Mouse (Mus musculus) thymus, postnatal 10 days (tissue): ENCODE data around the gene Pabpn1.

Experiments used
- DNase-seq, 2 experiments: peaks; one replicate each; pipeline ENCODE4 v3.0.0; 2021; ENCODE audit warnings: low spot score in 2 of 2

The Pabpn1 gene

DNA sequence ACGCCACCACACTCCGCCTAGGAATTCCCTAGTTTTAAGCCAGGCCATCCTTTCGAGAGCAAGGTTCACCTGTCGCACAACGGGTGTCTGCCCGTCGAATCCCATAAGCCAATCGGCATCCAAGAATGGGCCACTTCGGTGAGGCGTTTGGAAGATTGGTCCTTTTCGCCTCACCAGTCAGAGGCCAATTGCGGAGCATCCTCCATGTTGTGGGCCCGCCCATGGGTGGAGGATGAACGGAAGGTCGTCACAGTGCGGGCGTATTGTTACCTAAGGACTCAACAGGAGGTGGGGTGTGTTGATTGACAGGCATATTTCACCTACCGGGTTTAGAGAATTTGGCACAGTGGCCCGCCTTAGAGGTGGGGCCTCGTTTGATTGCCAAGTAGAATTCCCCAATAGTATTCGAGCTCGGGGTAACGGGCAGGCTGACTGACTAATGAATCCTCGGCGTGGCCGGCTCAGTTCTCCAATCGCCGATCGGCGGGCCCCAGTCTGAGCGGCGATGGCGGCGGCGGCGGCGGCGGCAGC, 1.4 kb downstream of the Pabpn1 start:
- peak; percentile 95 to 97 for DNase-seq

DNA sequence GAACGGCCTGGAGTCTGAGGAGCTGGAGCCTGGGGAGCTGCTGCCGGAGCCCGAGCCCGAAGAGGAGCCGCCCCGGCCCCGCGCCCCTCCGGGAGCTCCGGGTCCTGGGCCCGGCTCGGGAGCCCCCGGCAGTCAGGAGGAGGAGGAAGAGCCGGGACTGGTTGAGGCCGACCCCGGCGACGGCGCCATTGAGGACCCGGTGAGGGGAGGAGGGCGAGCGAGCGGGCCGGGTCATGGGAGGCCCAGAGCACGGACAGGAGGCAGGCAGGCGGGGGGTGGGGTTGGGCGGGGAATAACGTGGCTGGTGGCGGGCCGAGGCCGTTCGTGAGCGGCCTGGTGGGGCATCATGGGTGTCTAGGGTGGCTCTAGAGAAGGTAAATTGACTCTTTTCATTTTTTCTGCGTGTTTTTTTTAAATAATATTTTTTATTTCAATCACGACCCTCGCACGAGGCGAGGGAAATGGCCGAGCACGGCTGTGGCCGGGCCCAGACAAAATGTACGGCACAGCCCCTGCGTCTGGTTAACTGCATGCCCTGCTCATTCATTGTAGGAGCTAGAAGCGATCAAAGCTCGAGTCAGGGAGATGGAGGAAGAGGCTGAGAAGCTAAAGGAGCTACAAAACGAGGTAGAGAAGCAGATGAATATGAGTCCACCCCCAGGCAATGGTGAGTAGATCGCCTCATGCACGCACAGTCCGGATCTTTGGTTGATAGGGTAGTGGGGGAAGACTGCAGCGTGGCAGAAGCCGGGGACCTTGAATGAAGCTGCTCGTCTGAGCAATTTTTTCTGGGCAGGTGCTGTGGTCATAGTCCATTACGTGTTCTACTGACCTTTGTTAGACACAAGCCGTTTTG, 2.2 kb downstream of the Pabpn1 start:
- peak in 1 of 2 experiments; percentile 52 for DNase-seq

DNA sequence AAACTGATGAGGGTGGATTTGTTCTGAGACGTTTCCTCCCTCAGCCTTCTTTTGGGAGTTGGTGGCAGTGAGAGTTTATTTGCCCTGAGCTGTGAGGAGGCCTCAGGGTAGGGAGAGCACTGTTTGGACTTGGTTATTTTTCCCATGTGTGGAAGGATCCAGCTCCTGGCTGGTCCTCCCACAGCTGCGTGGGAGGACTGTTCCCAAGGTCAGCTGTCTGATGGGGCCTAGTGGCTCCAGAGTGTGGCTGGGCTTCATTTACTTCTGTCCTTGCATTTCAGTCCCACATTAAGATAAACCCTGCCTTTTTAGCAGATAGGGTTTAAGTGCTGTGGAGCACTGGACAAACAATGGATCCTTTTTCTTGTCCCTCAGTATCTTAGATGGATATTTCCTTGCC, 5.1 kb downstream of the Pabpn1 start:
- DNase-seq = no peak

DNA sequence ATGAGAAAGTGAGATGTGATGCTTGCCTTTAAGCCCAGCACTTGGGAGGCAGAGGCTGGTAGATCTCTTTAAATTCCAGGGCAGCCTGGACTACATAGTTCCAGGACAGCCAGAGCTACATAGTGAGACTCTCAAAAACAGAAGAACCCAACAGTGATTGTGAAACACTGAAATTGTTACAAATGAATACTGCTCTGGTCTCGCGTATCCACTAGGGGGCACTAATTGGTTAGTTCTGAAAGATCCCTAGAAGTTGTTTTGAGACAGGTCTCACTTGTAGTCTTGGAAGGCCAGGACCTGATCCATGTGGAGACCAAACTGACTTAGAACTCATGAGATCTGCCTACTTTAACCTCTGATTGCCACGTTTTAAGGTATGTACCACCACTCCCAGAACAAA, 8.1 kb downstream of the Pabpn1 start:
- peak in 1 of 2 experiments; percentile 71 for DNase-seq

DNA sequence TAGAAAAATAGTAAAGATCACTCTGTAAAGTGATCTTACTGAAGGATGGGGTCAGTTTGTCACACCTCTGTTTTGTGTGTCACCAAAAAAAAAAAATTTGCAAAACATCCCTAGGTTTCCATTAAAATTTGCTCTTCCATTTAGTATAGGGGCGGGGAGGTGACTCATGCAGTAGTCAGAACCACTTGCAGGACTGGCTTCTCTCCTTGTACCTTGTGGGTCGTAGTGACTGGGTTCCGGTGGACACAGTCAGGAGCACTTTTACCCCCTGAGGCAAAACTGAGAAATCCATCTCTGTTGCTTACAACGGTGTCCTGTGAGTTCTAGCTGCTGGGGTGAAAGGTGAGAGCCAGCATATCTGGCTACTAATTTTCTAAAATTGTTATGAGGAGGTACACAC, 11.3 kb downstream of the Pabpn1 start:
- no peak for DNase-seq

DNA sequence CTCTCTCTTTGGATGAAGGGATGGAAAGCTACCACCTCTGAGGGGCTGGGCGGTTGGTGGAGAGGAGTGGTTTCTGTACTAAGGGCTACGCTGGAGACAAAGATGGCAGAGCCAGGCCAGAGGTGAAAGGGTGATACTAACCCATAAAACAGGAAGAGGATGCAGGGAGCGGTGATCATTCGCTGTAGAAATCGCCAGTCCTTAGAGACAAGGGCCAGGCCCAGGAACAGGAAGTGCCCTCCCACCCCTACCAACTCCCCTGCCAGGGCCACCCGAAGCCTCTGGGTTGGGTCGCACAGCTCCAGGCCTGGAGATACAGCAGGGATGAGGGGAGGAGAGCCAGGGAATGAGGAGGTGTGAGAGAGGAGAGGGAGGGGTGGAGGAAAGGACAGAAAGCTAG, 16.4 kb downstream of the Pabpn1 start:
- no peak for DNase-seq

DNA sequence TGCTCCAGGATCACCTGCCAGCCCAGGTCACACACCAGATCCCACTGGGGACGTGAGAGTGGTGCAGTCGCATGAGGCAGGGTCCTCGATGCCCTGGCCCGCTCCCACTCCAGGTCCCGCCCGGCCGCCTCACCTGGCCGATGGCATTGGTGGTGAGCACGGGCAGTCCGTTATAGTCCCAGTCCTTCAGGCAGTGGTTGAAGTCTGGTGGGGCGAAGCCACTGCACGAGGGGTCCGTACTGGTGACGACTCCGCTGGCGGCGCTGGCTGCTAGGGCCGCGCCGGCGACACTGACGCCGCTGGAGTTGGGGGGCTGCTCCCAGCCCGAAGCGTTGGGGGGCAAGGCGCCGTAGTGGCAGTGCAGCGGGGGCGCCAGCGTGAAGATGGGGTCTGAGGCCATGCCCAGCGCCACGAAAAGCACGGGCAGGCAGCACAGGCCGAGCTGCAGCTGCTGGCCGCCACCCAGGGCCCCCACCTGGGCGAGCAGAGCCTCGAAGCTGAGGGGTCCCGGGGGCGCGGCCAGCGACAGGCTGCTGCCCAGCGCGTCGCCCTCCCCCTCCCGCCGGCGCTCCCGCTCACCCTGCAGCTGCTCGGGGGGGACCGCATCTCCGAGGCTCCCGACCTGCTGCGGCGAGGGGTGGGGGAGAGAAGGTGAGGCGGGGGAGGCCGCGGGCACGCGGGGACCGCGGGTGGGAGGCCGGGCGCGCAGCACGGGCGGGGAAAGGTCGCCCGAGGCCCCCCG, 20.0 kb downstream of the Pabpn1 start:
- DNase-seq = no peak

DNA sequence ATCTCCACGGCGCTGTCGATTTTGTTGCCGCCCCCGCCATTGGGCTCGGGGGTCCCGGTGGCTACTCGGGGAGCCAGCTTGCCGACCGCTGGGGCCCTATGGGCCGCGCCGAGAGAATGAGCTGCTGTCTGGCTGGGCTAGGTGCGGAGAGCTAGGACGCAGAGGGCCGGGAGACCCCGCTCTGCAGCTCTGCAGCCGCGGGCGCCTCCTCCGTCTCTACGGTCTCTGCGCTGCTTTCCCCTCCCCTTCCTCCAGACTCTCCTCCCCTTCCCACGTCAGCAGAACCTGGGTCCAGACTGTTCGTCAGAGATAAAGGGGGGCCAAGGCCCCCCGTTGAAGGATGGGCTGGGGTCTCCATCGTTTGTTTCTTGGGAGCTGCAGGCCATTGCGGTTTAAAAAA, 20.6 kb downstream of the Pabpn1 start, which contains the start of gene Slc22a17:
TSS of gene Slc22a17 (minus strand) at position 247 of the 400 bp plus-strand sequence.
- peak in 1 of 2 experiments; percentile 30 for DNase-seq

DNA sequence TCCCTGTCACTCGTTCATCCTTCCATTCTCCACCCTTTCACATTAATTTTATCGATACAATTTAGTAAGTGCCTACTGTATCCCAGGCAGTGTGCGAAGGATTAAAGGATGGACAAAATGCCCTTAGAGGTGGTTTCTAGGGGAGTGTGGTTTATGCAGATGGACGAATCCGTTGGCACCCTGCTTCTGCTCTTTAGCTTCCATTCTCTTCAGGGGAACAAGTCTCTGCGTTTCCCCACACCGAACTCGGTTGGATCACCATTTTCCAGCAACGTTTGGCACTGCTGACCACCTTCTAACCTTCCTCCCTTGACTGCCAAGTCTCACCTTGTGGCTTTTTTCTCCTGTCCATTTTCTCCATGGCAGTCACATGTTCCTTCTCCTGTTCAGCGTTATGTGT, 21.0 kb downstream of the Pabpn1 start:
- DNase-seq = no peak

DNA sequence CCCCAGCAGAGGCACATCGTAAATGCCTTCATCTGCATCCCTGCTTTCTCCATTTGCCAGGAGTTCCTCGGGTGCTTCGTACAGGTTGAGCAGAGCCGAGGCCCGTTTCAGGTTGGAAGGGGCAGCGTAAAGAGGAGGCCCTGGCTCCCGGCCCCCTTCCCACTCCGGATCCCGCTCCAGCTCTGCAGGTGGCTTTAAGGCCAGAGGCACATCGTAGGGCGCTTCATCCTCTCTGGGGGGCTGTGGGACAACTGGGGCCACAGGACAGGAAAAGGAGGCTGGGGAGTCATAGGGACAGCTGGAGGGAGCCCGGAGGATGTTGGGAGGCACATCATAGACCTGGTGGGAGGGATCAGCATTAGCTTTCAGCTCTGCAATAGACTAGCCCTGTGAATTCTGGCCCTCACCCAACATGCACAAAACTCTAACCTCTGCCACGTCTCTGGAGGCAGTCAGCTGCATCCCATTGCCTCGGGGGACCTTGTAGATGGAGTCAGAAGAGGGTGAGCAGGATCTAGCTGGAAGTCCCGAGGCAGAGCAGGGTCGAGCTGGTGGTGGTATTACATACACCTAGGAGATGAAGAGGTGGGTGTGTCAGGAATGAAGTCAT, 27.9 kb downstream of the Pabpn1 start:
- DNase-seq = no peak

DNA sequence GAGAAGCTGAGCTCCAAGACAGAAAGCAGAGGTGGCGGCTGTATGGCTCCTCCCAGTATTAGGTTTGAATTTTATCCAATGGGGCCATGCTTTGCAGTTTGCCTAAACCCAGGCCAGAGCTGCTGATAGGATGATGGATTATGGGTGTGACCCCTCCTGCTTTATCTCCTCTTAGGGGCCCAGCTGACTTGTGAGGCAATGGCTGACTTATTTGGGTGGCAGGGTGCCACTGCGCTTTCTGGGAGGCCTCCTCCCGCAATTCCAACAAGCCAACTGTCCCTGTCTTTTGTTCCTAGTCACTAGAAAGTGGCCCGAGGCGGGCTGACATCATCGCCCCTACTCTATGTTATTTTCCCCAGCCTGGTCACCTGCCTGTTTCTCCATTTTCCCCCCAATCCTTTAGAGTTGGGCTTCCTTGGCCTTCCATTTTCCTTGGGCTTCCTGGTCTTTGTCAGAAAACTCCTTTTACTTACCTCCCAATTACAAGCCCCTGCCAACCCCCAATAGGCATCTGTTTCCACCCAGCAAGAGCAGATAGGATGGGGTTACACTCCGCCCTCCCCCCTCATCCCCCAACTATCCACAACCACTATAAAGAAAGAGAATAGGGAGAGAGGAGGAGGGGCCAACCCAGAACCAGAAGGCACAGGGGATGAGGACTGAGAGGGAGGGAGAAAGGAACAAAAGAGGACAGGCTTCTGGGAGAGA, 32.5 kb downstream of the Pabpn1 start:
- DNase-seq = no peak

DNA sequence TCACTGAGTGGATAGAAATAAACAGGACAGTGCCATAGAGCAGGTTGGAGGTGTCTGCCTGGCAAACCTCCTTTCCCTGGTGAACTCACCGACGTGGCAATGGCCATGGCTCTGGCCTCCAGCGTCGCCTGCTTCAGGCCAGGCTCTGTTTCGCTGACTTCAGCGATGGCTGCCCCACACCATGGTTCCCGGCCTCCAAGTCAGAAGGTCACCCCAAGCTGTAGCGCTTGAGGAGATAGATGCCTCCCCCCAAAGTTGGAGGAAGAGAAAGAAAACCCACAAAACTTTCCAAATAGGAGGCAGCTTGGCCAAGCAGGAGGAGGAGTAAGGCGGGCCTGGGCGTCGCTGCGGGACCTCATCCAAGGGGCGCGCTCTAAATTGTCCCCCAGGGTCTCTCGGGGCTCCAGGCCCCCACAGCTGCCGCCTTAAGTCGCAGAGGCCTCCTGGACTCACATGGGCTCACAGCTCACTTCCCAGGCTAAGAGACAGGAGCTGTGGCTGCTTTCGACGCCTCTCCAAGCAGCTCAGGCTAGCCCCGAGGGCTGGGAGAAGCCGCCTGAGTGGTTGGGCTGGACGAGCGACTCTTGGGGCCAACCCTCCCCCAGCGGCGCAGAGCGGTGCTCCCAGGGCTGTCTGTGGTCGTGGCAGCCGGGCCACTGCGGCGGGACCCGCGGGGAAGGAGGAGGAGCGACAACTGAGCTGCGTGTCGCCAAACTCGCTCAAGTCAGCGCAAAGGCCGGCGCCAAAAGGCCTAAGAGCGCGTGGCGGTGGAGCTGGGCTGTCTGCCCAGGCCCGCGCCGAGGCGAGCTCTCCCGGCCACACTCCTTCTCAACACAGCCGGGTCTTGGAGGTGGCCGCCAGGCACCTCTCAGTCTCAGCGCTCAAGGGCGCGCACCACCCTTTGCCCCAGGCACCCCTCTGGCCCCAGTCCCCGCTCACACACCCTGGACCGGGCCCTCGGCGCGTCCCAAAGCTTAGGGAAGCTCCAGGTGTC, 33.3 kb downstream of the Pabpn1 start, which contains the start of gene Efs:
TSS of gene Efs (minus strand) at position 778 of the 994 bp plus-strand sequence.
- DNase-seq = peak in 1 of 2 experiments; percentile 12

DNA sequence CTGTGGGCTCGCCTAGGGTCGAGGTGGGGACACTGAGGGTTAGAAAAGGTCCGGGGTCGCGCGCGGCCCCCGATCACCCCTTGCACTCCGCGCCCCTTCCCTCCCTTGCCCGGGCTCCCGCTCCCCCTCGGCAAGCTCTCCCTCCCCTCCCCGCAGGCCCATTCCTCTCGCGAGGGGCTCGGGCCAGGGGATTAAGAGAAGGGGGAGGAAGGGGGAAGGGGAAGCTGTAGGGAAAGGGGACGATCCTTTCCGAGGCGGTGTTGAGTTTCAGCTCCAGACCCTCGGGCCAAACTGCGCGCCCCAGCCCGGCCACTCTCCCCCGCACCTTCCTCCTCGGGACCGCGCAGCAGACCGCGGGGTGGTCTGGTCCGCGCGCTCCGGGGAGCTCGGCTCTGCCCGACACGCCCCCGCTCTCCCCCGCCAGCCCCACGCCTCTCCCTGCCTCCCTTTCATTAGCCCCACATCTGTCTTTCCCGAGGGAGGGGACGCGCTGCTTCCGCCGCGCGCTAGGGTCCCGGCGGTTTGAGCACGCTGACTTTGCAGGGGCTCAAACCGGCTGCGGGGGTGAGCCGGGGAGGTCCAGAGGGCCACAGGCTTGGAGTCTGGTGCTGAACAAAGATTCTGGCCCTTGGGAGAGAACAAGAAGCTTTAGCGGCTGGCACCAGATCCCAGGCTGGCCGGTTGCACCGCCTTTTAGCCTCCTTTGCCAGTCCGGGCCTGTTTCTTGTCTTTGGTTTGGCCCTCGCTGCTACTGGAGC, 34.3 kb downstream of the Pabpn1 start:
- no peak for DNase-seq

DNA sequence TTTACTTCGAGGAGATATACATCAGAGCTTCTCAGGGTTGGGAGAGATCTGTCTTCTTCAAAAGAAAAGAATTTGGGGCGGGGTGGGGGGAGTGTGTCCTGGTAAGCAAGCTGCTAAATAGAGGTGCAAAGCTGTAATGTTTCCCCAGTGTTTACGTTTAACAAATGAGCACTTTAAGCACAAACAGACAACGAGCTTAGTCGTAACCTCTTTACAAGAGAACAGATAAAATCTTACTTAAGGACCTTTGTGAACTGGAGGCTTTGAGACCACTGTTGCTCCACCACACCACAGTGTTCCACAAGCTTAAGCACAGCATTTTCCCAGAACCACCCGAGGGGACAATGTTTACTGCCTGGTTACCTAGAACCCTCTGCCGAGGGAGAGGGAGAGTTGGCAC, 35.0 kb downstream of the Pabpn1 start:
- DNase-seq = no peak

DNA sequence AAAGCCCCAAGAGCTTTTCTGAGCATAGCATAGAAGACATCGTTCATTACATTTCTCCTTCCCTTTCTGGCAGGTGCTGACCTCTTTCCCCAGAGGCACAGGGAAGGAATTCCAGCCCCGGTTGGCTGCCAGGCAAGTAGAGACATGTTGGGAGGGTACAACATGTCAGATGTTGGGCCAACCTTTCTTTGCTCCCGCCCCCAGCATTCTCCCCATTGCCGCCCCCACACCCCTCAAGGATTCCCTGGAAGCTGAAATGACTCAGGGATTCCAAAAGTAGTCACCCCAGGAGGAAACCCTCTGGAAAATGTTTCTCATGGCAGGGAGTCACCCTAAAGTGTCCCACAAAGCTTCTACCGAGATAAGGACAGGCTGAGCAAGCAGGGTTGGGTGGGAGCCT, 37.5 kb downstream of the Pabpn1 start:
- DNase-seq = no peak

DNA sequence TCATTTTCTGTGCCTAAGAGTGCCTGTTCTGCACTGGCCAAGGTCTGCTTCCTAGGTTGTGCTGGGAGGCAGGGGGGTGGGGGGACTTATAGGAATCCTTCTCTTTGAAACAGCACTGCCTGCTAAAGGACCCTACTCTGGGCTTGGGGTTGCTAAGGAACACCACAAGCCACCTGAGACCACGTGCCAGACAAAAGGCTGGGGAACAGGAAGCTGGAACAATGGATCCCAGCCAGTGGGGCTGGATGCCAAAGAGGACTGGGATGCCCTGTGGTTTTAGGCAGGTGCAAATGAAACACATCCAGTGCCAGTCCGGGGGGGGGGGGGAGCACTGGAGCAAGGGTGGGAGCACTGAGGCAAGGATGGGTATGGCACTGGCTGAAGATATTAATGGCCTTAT, 38.1 kb downstream of the Pabpn1 start:
- no peak for DNase-seq

DNA sequence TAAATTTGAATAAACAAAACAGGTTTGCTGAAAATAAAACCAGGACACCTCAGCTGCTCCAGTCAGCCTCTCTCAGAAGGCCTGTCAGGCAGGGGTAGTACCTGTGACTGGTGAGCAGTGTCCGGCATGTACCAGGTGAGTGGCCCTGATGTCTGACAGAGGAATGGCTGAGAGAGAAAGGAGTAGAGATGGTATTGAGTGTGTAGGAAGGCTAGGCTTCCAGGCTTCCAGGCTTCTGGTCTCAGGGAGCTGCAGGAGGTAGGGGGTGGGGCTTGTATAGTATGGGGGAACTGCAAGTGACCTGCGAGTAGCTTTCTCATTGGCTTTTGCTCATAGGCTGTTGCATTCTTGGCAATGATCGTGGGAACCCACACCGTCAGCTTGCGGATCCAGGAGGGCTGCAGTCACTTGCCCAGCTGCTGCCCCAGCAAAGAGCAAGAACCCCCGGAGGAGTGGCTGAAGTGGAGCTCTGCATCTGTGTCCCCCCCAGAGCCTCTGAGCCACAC, 40.4 kb downstream of the Pabpn1 start, which contains the start of gene Il25:
TSS of gene Il25 (plus strand) at position 51 of the 506 bp plus-strand sequence.
- no peak for DNase-seq

DNA sequence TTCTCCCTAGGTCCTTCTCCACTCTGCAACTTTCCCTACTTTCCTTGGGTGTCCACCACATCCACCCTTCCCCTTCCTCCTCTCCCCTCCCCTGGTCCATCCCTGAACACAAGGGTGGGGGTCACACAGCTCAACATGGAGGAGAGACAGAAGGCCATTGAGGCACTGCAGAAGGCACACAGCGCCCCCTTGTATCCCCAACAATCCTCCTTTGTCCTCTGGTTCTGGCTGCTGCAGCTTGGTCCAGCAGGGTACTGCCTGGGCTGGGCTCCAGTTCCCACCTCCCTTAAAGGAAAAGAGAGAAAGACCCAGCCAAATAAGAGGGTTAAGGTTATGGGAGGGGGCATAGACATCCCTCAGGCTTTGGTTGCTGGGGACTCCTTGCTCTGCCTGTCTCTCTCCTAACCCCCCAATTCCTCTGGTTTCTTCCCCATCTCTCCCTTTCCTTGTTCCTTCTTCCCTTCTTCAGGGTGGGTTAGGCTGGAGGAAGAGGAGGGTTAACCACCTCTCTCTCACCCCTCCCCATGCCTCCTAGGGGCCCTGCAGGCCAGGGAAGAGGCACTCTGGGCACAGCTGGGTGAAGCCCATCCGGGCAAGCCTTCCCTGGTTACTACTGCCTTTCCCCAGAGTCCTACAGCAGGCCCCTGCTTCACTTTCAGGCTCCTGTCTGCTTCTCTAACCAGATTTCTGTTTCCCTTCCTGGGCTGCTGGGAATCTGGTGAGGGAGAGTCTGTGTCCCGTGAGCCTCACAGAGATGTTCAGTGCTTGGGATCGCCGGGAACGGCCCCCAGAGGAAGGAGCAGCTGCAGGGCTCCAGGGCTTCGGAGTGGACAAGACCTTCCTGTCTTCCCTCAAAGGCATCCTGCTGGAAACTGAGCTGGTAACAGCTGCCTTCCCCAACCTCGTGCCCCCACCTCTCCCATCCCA, 43.9 kb downstream of the Pabpn1 start, which contains the start of gene Cmtm5:
TSS of gene Cmtm5 (plus strand) at position 358 of the 927 bp plus-strand sequence.
- DNase-seq = no peak
